Mouse (Mus musculus) stomach, embryonic 15.5 days (tissue): ENCODE data around the gene Zdhhc20. TPM values are rescaled to one million over a fixed set of nuclear protein-coding genes. Genes with fewer than 3 reads are reported as not detected.
A peak's percentile ranks its signal among the peaks of the same experiment; 100 is the strongest.
"Not testable (repeated sequence)": the region's sequence is repeated elsewhere in the genome, so short reads cannot be mapped to it uniquely, and the experiment has no call there.

ENCODE experiments used
- ATAC-seq: fragments of 200-750 bp; cut with Nextera tagmentation; 2 replicates; pipeline ENCODE4 v1.8.0; 2017; ENCODE audit warnings: low read depth, moderate number of reproducible peaks, moderate TSS enrichment; ENCODE audit not compliant: insufficient read depth, low FRiP score
- H3K27ac ChIP-seq: fragments of 300-500 bp; sonication (generic); 2 replicates; pipeline ENCODE4 v1.5.1; 2015; ENCODE audit warnings: mild to moderate bottlenecking, inconsistent platforms
- H3K27me3 ChIP-seq: fragments of 300-500 bp; sonication (generic); replicated peaks from 2 replicates; pipeline ENCODE4 v1.6.1; 2015; ENCODE audit warnings: inconsistent platforms
- H3K36me3 ChIP-seq: fragments of 300-500 bp; sonication (generic); 2 replicates; pipeline ENCODE4 v1.6.1; 2015; ENCODE audit warnings: inconsistent platforms
- H3K4me1 ChIP-seq: fragments of 300-500 bp; sonication (generic); 2 replicates; pipeline ENCODE4 v1.6.1; 2015; ENCODE audit warnings: inconsistent platforms
- H3K4me2 ChIP-seq: fragments of 300-500 bp; sonication (generic); 2 replicates; pipeline ENCODE4 v1.6.1; 2015; ENCODE audit warnings: mild to moderate bottlenecking, inconsistent platforms
- H3K4me3 ChIP-seq: fragments of 300-500 bp; sonication (generic); replicated peaks from 2 replicates; pipeline ENCODE4 v1.5.1; 2015; ENCODE audit warnings: inconsistent platforms
- H3K9ac ChIP-seq: fragments of 300-500 bp; sonication (generic); 2 replicates; pipeline ENCODE4 v1.6.1; 2015; ENCODE audit warnings: inconsistent platforms
- H3K9me3 ChIP-seq: fragments of 300-500 bp; sonication (generic); 2 replicates; pipeline ENCODE4 v1.6.1; 2016; ENCODE audit warnings: inconsistent platforms
- WGBS: fragments of 180-500 bp; shearing (Covaris S2); methylation state at CpG from one replicate; pipeline ENCODE4 v1.1.7; 2015; 5-methylcytosine and 5-hydroxymethylcytosine counted together
- polyA plus RNA-seq: library from polyadenylated mRNA; unstranded; fragments of >200 nt; fragmentation: Nextera tagmentation; extraction: Ambion mirVana; gene quantifications from 2 replicates; pipeline ENCODE4 v1.2.1, GENCODE M21; 2015

Gene Zdhhc20
- polyA plus RNA-seq, result 58.9 and 71.9 TPM in 2 replicates

GRCm38 (mm10) chr14:57890011-57890842, at the start of gene Zdhhc20:
Zdhhc20 (minus strand) TSS chr14:57890276.
- peak within 1 kb of the TSS; percentile 78 for H3K4me3 ChIP-seq
- no peaks in the 10 kb centered on the region for H3K36me3 ChIP-seq
- H3K27me3 ChIP-seq, result no peaks in the 10 kb centered on the region
- peaks cover 5% of the 10 kb centered on the region for H3K4me1 ChIP-seq
- no peaks in the 10 kb centered on the region for H3K9me3 ChIP-seq
- H3K9ac ChIP-seq, result peak within 1 kb of the TSS; percentile 80
- peak within 1 kb of the TSS; percentile 85 for H3K27ac ChIP-seq
- 3% methylated on average over 64 of the region's 65 CpGs for WGBS
- peak; percentile 97 for ATAC-seq
- H3K4me2 ChIP-seq, result peak within 1 kb of the TSS; percentile 53

- H3K4me1 ChIP-seq, result 0 out of 2 replicates have a peak, but pooled peaks cover 2% of the 10 kb centered on the region
- H3K27me3 ChIP-seq, result no peaks in the 10 kb centered on the region
- H3K9ac ChIP-seq, result no peak overlapping the region
- H3K27ac ChIP-seq, result no peak overlapping the region
- H3K4me3 ChIP-seq, result no peak overlapping the region
- ATAC-seq, result no peak
- 82% methylated on average over 6 of the region's 6 CpGs for WGBS
- H3K4me2 ChIP-seq, result no peak overlapping the region
- H3K9me3 ChIP-seq, result no peaks in the 10 kb centered on the region
- H3K36me3 ChIP-seq, result peaks cover under 1% of the 10 kb centered on the region; the same call in 1 of the 2 replicates
Observed at GRCm38 (mm10) chr14:57937297-57937696, 47.2 kb upstream of the Zdhhc20 start.

- Histone ChIP-seq H3K9me3 (no peaks in the 10 kb centered on the region), H3K4me2 (no peak overlapping the region), H3K9ac (no peak overlapping the region), H3K36me3 (peaks cover 4% of the 10 kb centered on the region; the same call in 1 of the 2 replicates), H3K27ac (no peak overlapping the region), H3K4me3 (no peak overlapping the region), H3K4me1 (0 out of 2 replicates have a peak, but pooled peaks cover 2% of the 10 kb centered on the region), H3K27me3 (no peaks in the 10 kb centered on the region)
- no peak for ATAC-seq
- WGBS, result 96% methylated on average over 13 of the region's 13 CpGs
Observed at GRCm38 (mm10) chr14:57934666-57935065, 44.6 kb upstream of the Zdhhc20 start.

GRCm38 (mm10) chr14:57933608-57934007, 43.5 kb upstream of the Zdhhc20 start:
- Histone ChIP-seq H3K4me3 (no peak overlapping the region), H3K27ac (no peak overlapping the region), H3K27me3 (no peaks in the 10 kb centered on the region), H3K4me2 (no peak overlapping the region), H3K36me3 (0 out of 2 replicates have a peak, but pooled peaks cover 4% of the 10 kb centered on the region), H3K4me1 (0 out of 2 replicates have a peak, but pooled peaks cover 2% of the 10 kb centered on the region), H3K9ac (no peak overlapping the region), H3K9me3 (no peaks in the 10 kb centered on the region)
- no peak for ATAC-seq
- WGBS, result 37% methylated on average over 7 of the region's 7 CpGs

- Histone ChIP-seq H3K9ac (no peak overlapping the region), H3K27ac (no peak overlapping the region), H3K36me3 (0 out of 2 replicates have a peak, but pooled peaks cover 4% of the 10 kb centered on the region), H3K4me2 (no peak overlapping the region), H3K4me1 (0 out of 2 replicates have a peak, but pooled peaks cover 2% of the 10 kb centered on the region), H3K4me3 (no peak overlapping the region), H3K27me3 (no peaks in the 10 kb centered on the region), H3K9me3 (no peaks in the 10 kb centered on the region)
- WGBS, result 51% methylated on average over 7 of the region's 7 CpGs
- no peak; the same call in 1 of the 2 replicates for ATAC-seq
Observed at GRCm38 (mm10) chr14:57932881-57933443, 42.9 kb upstream of the Zdhhc20 start.

- H3K9me3 ChIP-seq, result no peaks in the 10 kb centered on the region
- no peak overlapping the region for H3K4me3 ChIP-seq
- WGBS, result 56% methylated on average over 10 of the region's 10 CpGs
- ATAC-seq, result peak; percentile 68; the same call in 1 of the 2 replicates
- peak overlapping the region; percentile 72 for H3K27ac ChIP-seq
- no peak overlapping the region for H3K4me2 ChIP-seq
- peaks cover 22% of the 10 kb centered on the region for H3K36me3 ChIP-seq
- H3K4me1 ChIP-seq, result 0 out of 2 replicates have a peak, but pooled peaks cover 3% of the 10 kb centered on the region
- no peak overlapping the region for H3K9ac ChIP-seq
- no peaks in the 10 kb centered on the region for H3K27me3 ChIP-seq
Observed at GRCm38 (mm10) chr14:57921428-57922131, 31.5 kb upstream of the Zdhhc20 start.

- H3K9me3 ChIP-seq, result no peaks in the 10 kb centered on the region
- WGBS, result 80% methylated on average over 18 of the region's 18 CpGs
- no peaks in the 10 kb centered on the region for H3K27me3 ChIP-seq
- 0 out of 2 replicates have a peak, but pooled peaks cover 3% of the 10 kb centered on the region for H3K4me1 ChIP-seq
- peaks cover 26% of the 10 kb centered on the region for H3K36me3 ChIP-seq
- no peak overlapping the region for H3K4me2 ChIP-seq
- H3K4me3 ChIP-seq, result no peak overlapping the region
- H3K27ac ChIP-seq, result peak overlapping the region; percentile 72
- ATAC-seq, result no peak; the same call in 1 of the 2 replicates
- no peak overlapping the region for H3K9ac ChIP-seq
Observed at GRCm38 (mm10) chr14:57920568-57921310, 30.7 kb upstream of the Zdhhc20 start.

GRCm38 (mm10) chr14:57919148-57919875, 29.2 kb upstream of the Zdhhc20 start:
- H3K4me2 ChIP-seq, result no peak overlapping the region
- H3K9ac ChIP-seq, result no peak overlapping the region
- no peak overlapping the region for H3K4me3 ChIP-seq
- 0 out of 2 replicates have a peak, but pooled peaks cover 3% of the 10 kb centered on the region for H3K4me1 ChIP-seq
- ATAC-seq, result no peak
- WGBS, result 88% methylated on average over 17 of the region's 17 CpGs
- no peaks in the 10 kb centered on the region for H3K9me3 ChIP-seq
- H3K36me3 ChIP-seq, result peaks cover 26% of the 10 kb centered on the region
- no peak overlapping the region for H3K27ac ChIP-seq
- H3K27me3 ChIP-seq, result no peaks in the 10 kb centered on the region

- no peak for ATAC-seq
- no peaks in the 10 kb centered on the region for H3K4me1 ChIP-seq
- 83% methylated on average over 6 of the region's 6 CpGs for WGBS
Observed at GRCm38 (mm10) chr14:57915341-57915740, 25.3 kb upstream of the Zdhhc20 start.

GRCm38 (mm10) chr14:57912211-57913007, 22.3 kb upstream of the Zdhhc20 start:
- not testable (repeated sequence) for H3K9ac ChIP-seq, H3K27me3 ChIP-seq, ATAC-seq, H3K27ac ChIP-seq, H3K4me2 ChIP-seq, H3K4me1 ChIP-seq, H3K4me3 ChIP-seq, H3K9me3 ChIP-seq, H3K36me3 ChIP-seq
- 24% methylated on average over 1 of the region's 1 CpGs for WGBS

More at GRCm38 (mm10) chr14:57915341-57915740, 25.3 kb upstream of the Zdhhc20 start:
- Histone ChIP-seq H3K27ac (no peak overlapping the region), H3K9me3 (no peaks in the 10 kb centered on the region), H3K36me3 (peaks cover 14% of the 10 kb centered on the region; the same call in 1 of the 2 replicates), H3K9ac (no peak overlapping the region), H3K4me3 (no peak overlapping the region), H3K4me2 (no peak overlapping the region), H3K27me3 (no peaks in the 10 kb centered on the region)
